Mouse (Mus musculus) stomach, embryonic 16.5 days (tissue): ENCODE results near the gene Nasp. TPM values are rescaled to one million over a fixed set of nuclear protein-coding genes. Genes with fewer than 3 reads are reported as not detected.
"Not testable (repeated sequence)": the region's sequence is repeated elsewhere in the genome, so short reads cannot be mapped to it uniquely, and the experiment has no call there.

ENCODE experiments used
- ATAC-seq: fragments of 200-750 bp; cut with Nextera tagmentation; 2 replicates; pipeline ENCODE4 v1.8.0; 2017; ENCODE audit warnings: moderate number of reproducible peaks, moderate TSS enrichment; ENCODE audit not compliant: insufficient read depth, low FRiP score
- H3K27ac ChIP-seq: fragments of 300-500 bp; sonication (generic); 2 replicates; pipeline ENCODE4 v1.5.1; 2014; ENCODE audit warnings: low read length
- H3K27me3 ChIP-seq: fragments of 300-500 bp; sonication (generic); 2 replicates; pipeline ENCODE4 v1.6.1; 2014; ENCODE audit warnings: low read length, control low read depth, mixed read lengths; ENCODE audit not compliant: control insufficient read depth, insufficient read depth
- H3K36me3 ChIP-seq: fragments of 300-500 bp; sonication (generic); 2 replicates; pipeline ENCODE4 v1.6.1; 2014; ENCODE audit warnings: low read length; ENCODE audit not compliant: control insufficient read depth, insufficient read depth
- H3K4me1 ChIP-seq: fragments of 300-500 bp; sonication (generic); 2 replicates; pipeline ENCODE4 v1.6.1; 2014; ENCODE audit warnings: low read length, control low read depth, mixed read lengths; ENCODE audit not compliant: control insufficient read depth, insufficient read depth
- H3K4me2 ChIP-seq: fragments of 300-500 bp; sonication (generic); 2 replicates; pipeline ENCODE4 v1.6.1; 2014; ENCODE audit warnings: low read depth, low read length, mixed read lengths
- H3K4me3 ChIP-seq: fragments of 300-500 bp; sonication (generic); replicated peaks from 2 replicates; pipeline ENCODE4 v1.5.1; 2014; ENCODE audit warnings: mild to moderate bottlenecking, low read length
- H3K9ac ChIP-seq: fragments of 300-500 bp; sonication (generic); 2 replicates; pipeline ENCODE4 v1.6.1; 2014; ENCODE audit warnings: low read length
- H3K9me3 ChIP-seq: fragments of 300-500 bp; sonication (generic); replicated peaks from 2 replicates; pipeline ENCODE4 v1.6.1; 2016; ENCODE audit warnings: low read length, control low read depth; ENCODE audit not compliant: control insufficient read depth
- WGBS: fragments of 180-500 bp; shearing (Covaris S2); extraction: QIAGEN DNeasy Blood & Tissue Kit; methylation state at CpG from one replicate; pipeline ENCODE4 v1.1.7; 2014; 5-methylcytosine and 5-hydroxymethylcytosine counted together
- polyA plus RNA-seq: library from polyadenylated mRNA; unstranded; fragments of >200 nt; fragmentation: Nextera tagmentation; extraction: Ambion mirVana; gene quantifications from 2 replicates; pipeline ENCODE4 v1.2.1, GENCODE M21; 2015

The Nasp gene
- polyA plus RNA-seq, 1 experiment from 2014 or later, result 88.5 TPM

- not testable (repeated sequence) for H3K9ac ChIP-seq, H3K27ac ChIP-seq, H3K9me3 ChIP-seq, ATAC-seq, H3K4me2 ChIP-seq, H3K4me3 ChIP-seq, H3K27me3 ChIP-seq, H3K4me1 ChIP-seq, H3K36me3 ChIP-seq
- 70% methylated on average over 6 of the region's 6 CpGs for WGBS
Observed at GRCm38 (mm10) chr4:116659916-116660315, 32.2 kb upstream of the Nasp start.

- 32% methylated on average over 2 of the region's 2 CpGs for WGBS
- Histone ChIP-seq H3K9me3 (no peaks in the 10 kb centered on the region), H3K9ac (no peak overlapping the region), H3K4me1 (no peaks in the 10 kb centered on the region), H3K4me2 (no peak overlapping the region), H3K27ac (no peak overlapping the region), H3K27me3 (no peaks in the 10 kb centered on the region), H3K4me3 (no peak overlapping the region), H3K36me3 (no peaks in the 10 kb centered on the region)
- 0 out of 2 replicates have a peak, but pooled peaks have one; percentile 56 for ATAC-seq
Observed at GRCm38 (mm10) chr4:116659474-116659873, 31.7 kb upstream of the Nasp start.

GRCm38 (mm10) chr4:116657971-116658370 lies 30.2 kb upstream of the Nasp start:
- no peak overlapping the region for H3K9ac ChIP-seq
- H3K27me3 ChIP-seq, result no peaks in the 10 kb centered on the region
- no peak overlapping the region for H3K4me2 ChIP-seq
- H3K9me3 ChIP-seq, result no peaks in the 10 kb centered on the region
- no peak for ATAC-seq
- H3K36me3 ChIP-seq, result no peaks in the 10 kb centered on the region
- H3K27ac ChIP-seq, result no peak overlapping the region
- no peaks in the 10 kb centered on the region for H3K4me1 ChIP-seq
- H3K4me3 ChIP-seq, result no peak overlapping the region
- 55% methylated on average over 3 of the region's 3 CpGs for WGBS

- H3K27me3 ChIP-seq, result no peaks in the 10 kb centered on the region
Observed at GRCm38 (mm10) chr4:116655658-116656057, 27.9 kb upstream of the Nasp start.

GRCm38 (mm10) chr4:116655100-116655499 lies 27.4 kb upstream of the Nasp start:
- H3K9me3 ChIP-seq, result no peaks in the 10 kb centered on the region
- H3K4me3 ChIP-seq, result no peak overlapping the region
- H3K27ac ChIP-seq, result no peak overlapping the region
- H3K27me3 ChIP-seq, result no peaks in the 10 kb centered on the region
- WGBS, result 39% methylated on average over 2 of the region's 2 CpGs
- H3K36me3 ChIP-seq, result no peaks in the 10 kb centered on the region
- ATAC-seq, result no peak
- H3K4me1 ChIP-seq, result peaks cover 5% of the 10 kb centered on the region
- H3K4me2 ChIP-seq, result no peak overlapping the region
- H3K9ac ChIP-seq, result no peak overlapping the region

More at GRCm38 (mm10) chr4:116655658-116656057, 27.9 kb upstream of the Nasp start:
- Histone ChIP-seq H3K4me2 (no peak overlapping the region), H3K4me1 (peaks cover 3% of the 10 kb centered on the region; the same call in 1 of the 2 replicates), H3K36me3 (no peaks in the 10 kb centered on the region), H3K27ac (no peak overlapping the region), H3K4me3 (no peak overlapping the region), H3K9me3 (no peaks in the 10 kb centered on the region), H3K9ac (no peak overlapping the region)
- WGBS, result 73% methylated on average over 3 of the region's 3 CpGs
- ATAC-seq, result no peak

GRCm38 (mm10) chr4:116653228-116653627 lies 25.5 kb upstream of the Nasp start:
- H3K4me3 ChIP-seq, result no peak overlapping the region
- no peak overlapping the region for H3K4me2 ChIP-seq
- H3K4me1 ChIP-seq, result peaks cover 13% of the 10 kb centered on the region
- H3K27ac ChIP-seq, result no peak overlapping the region
- WGBS, result 88% methylated on average over 6 of the region's 6 CpGs
- no peaks in the 10 kb centered on the region for H3K9me3 ChIP-seq
- H3K27me3 ChIP-seq, result no peaks in the 10 kb centered on the region
- H3K9ac ChIP-seq, result no peak overlapping the region
- ATAC-seq, result no peak
- no peaks in the 10 kb centered on the region for H3K36me3 ChIP-seq

GRCm38 (mm10) chr4:116651797-116652135 lies 24.0 kb upstream of the Nasp start:
- 8% methylated on average over 6 of the region's 6 CpGs for WGBS
- Histone ChIP-seq H3K4me2 (peak overlapping the region; percentile 62), H3K4me1 (peaks cover 20% of the 10 kb centered on the region), H3K36me3 (no peaks in the 10 kb centered on the region), H3K9me3 (no peaks in the 10 kb centered on the region), H3K4me3 (peak overlapping the region; percentile 85), H3K9ac (peak overlapping the region; percentile 96), H3K27ac (peak overlapping the region; percentile 69), H3K27me3 (no peaks in the 10 kb centered on the region)
- peak; percentile 5; the same call in 1 of the 2 replicates for ATAC-seq

- under 1% methylated on average over 39 of the region's 39 CpGs for WGBS
- Histone ChIP-seq H3K27ac (peak within 1 kb of the TSS; percentile 96), H3K9ac (peak within 1 kb of the TSS; percentile 96), H3K27me3 (no peaks in the 10 kb centered on the region), H3K4me2 (peak within 1 kb of the TSS; percentile 89), H3K4me1 (peaks cover 20% of the 10 kb centered on the region), H3K36me3 (no peaks in the 10 kb centered on the region), H3K9me3 (no peaks in the 10 kb centered on the region), H3K4me3 (peak within 1 kb of the TSS; percentile 85)
- ATAC-seq, result peak; percentile 98
Observed at GRCm38 (mm10) chr4:116650924-116651796, 23.4 kb upstream of the Nasp start, which contains the start of gene Akr1a1. Gene Akr1a1 (minus strand): TSS chr4:116651680.

GRCm38 (mm10) chr4:116650365-116650764 lies 22.6 kb upstream of the Nasp start:
- Histone ChIP-seq H3K4me2 (peak overlapping the region; percentile 89), H3K4me1 (peaks cover 20% of the 10 kb centered on the region), H3K27me3 (no peaks in the 10 kb centered on the region), H3K9me3 (no peaks in the 10 kb centered on the region), H3K4me3 (peak overlapping the region; percentile 85), H3K36me3 (no peaks in the 10 kb centered on the region), H3K27ac (peak overlapping the region; percentile 96), H3K9ac (peak overlapping the region; percentile 96)
- WGBS, result 28% methylated on average over 5 of the region's 5 CpGs
- ATAC-seq, result no peak
